Mouse (Mus musculus): ENCODE results near the gene Cfh. TPM values are rescaled to one million over a fixed set of nuclear protein-coding genes. Genes with fewer than 3 reads are reported as not detected.
"Not testable (repeated sequence)": the region's sequence is repeated elsewhere in the genome, so short reads cannot be mapped to it uniquely, and the experiment has no call there.

Gene Cfh
- polyA plus RNA-seq (2014; fragmentation: Nextera tagmentation; extraction: Ambion mirVana) = 2.2 and 2.4 TPM in 2 replicates

GRCm38 (mm10) chr1:140183664-140184063 is at the start of gene Cfh:
Cfh (minus strand) TSS chr1:140183764.
- H3K9ac ChIP-seq (ENCODE audit: low read length); H3K4me3 ChIP-seq (ENCODE audit: low read depth, low read length); H3K36me3 ChIP-seq (ENCODE audit: control insufficient read depth, insufficient read depth, low read length); ATAC-seq (replicated peaks; ENCODE audit: low FRiP score); H3K4me1 ChIP-seq (replicated peaks; ENCODE audit: control insufficient read depth, insufficient read depth, low read length); H3K27me3 ChIP-seq (ENCODE audit: control insufficient read depth, insufficient read depth, low read length); DNase-seq (ENCODE audit: low spot score); H3K4me2 ChIP-seq (ENCODE audit: low read depth, low read length, severe bottlenecking); H3K27ac ChIP-seq (ENCODE audit: low read depth, low read length); H3K9me3 ChIP-seq (ENCODE audit: control insufficient read depth, low read length): not testable (repeated sequence)

- no peaks in the 10 kb centered on the region for H3K9me3 ChIP-seq (ENCODE audit: control insufficient read depth, low read length)
- 83% methylated on average over 8 of the region's 8 CpGs for WGBS
These were observed 43.1 kb upstream of the Cfh start for GRCm38 (mm10) chr1:140226673-140227072.

GRCm38 (mm10) chr1:140225221-140225620 is 41.7 kb upstream of the Cfh start:
- no peak for DNase-seq (ENCODE audit: low spot score)
- ATAC-seq (replicated peaks; ENCODE audit: low FRiP score) = peak; percentile 58

More at GRCm38 (mm10) chr1:140226673-140227072, 43.1 kb upstream of the Cfh start:
- H3K27me3 ChIP-seq (ENCODE audit: control insufficient read depth, insufficient read depth, low read length) = no peaks in the 10 kb centered on the region
- no peak overlapping the region for H3K9ac ChIP-seq (ENCODE audit: low read length)
- H3K4me3 ChIP-seq (ENCODE audit: low read depth, low read length) = no peak overlapping the region
- DNase-seq (ENCODE audit: low spot score) (no peak), ATAC-seq (replicated peaks; ENCODE audit: low FRiP score) (no peak)
- H3K4me2 ChIP-seq (ENCODE audit: low read depth, low read length, severe bottlenecking) = no peak overlapping the region
- H3K27ac ChIP-seq (ENCODE audit: low read depth, low read length) = no peak overlapping the region
- no peaks in the 10 kb centered on the region for H3K4me1 ChIP-seq (replicated peaks; ENCODE audit: control insufficient read depth, insufficient read depth, low read length)
- H3K36me3 ChIP-seq (ENCODE audit: control insufficient read depth, insufficient read depth, low read length) = no peaks in the 10 kb centered on the region

GRCm38 (mm10) chr1:140205329-140205728 is 21.8 kb upstream of the Cfh start:
- no peak for ATAC-seq (replicated peaks; ENCODE audit: low FRiP score)
- no peak overlapping the region for H3K9ac ChIP-seq (ENCODE audit: low read length)
- WGBS = 77% methylated on average over 2 of the region's 2 CpGs

More at GRCm38 (mm10) chr1:140225221-140225620, 41.7 kb upstream of the Cfh start:
- H3K27me3 ChIP-seq (ENCODE audit: control insufficient read depth, insufficient read depth, low read length) = no peaks in the 10 kb centered on the region
- no peaks in the 10 kb centered on the region for H3K9me3 ChIP-seq (ENCODE audit: control insufficient read depth, low read length)
- H3K9ac ChIP-seq (ENCODE audit: low read length) = no peak overlapping the region
- H3K4me3 ChIP-seq (ENCODE audit: low read depth, low read length) = no peak overlapping the region
- no peak overlapping the region for H3K27ac ChIP-seq (ENCODE audit: low read depth, low read length)
- no peak overlapping the region for H3K4me2 ChIP-seq (ENCODE audit: low read depth, low read length, severe bottlenecking)
- no peaks in the 10 kb centered on the region for H3K36me3 ChIP-seq (ENCODE audit: control insufficient read depth, insufficient read depth, low read length)
- WGBS = 48% methylated on average over 3 of the region's 3 CpGs
- H3K4me1 ChIP-seq (replicated peaks; ENCODE audit: control insufficient read depth, insufficient read depth, low read length) = no peaks in the 10 kb centered on the region

GRCm38 (mm10) chr1:140188500-140188899 is 4.9 kb upstream of the Cfh start:
- H3K9me3 ChIP-seq (ENCODE audit: control insufficient read depth, low read length); H3K4me3 ChIP-seq (ENCODE audit: low read depth, low read length); ATAC-seq (replicated peaks; ENCODE audit: low FRiP score); H3K27ac ChIP-seq (ENCODE audit: low read depth, low read length); H3K36me3 ChIP-seq (ENCODE audit: control insufficient read depth, insufficient read depth, low read length); H3K9ac ChIP-seq (ENCODE audit: low read length); H3K4me2 ChIP-seq (ENCODE audit: low read depth, low read length, severe bottlenecking); DNase-seq (ENCODE audit: low spot score); H3K27me3 ChIP-seq (ENCODE audit: control insufficient read depth, insufficient read depth, low read length); H3K4me1 ChIP-seq (replicated peaks; ENCODE audit: control insufficient read depth, insufficient read depth, low read length): not testable (repeated sequence)
- WGBS = 62% methylated on average over 2 of the region's 2 CpGs

More at GRCm38 (mm10) chr1:140205329-140205728, 21.8 kb upstream of the Cfh start:
- Histone ChIP-seq H3K36me3 (ENCODE audit: control insufficient read depth, insufficient read depth, low read length) (no peaks in the 10 kb centered on the region), H3K27ac (ENCODE audit: low read depth, low read length) (no peak overlapping the region), H3K4me1 (replicated peaks; ENCODE audit: control insufficient read depth, insufficient read depth, low read length) (no peaks in the 10 kb centered on the region), H3K4me2 (ENCODE audit: low read depth, low read length, severe bottlenecking) (no peak overlapping the region), H3K27me3 (ENCODE audit: control insufficient read depth, insufficient read depth, low read length) (no peaks in the 10 kb centered on the region), H3K9me3 (ENCODE audit: control insufficient read depth, low read length) (no peaks in the 10 kb centered on the region), H3K4me3 (ENCODE audit: low read depth, low read length) (no peak overlapping the region)
- DNase-seq (ENCODE audit: low spot score) = no peak

- H3K36me3 ChIP-seq (ENCODE audit: control insufficient read depth, insufficient read depth, low read length) = no peaks in the 10 kb centered on the region
- H3K9ac ChIP-seq (ENCODE audit: low read length) = no peak overlapping the region
- H3K4me1 ChIP-seq (replicated peaks; ENCODE audit: control insufficient read depth, insufficient read depth, low read length) = no peaks in the 10 kb centered on the region
- H3K27ac ChIP-seq (ENCODE audit: low read depth, low read length) = no peak overlapping the region
- no peaks in the 10 kb centered on the region for H3K27me3 ChIP-seq (ENCODE audit: control insufficient read depth, insufficient read depth, low read length)
- WGBS = 61% methylated on average over 2 of the region's 2 CpGs
- no peak for ATAC-seq (replicated peaks; ENCODE audit: low FRiP score)
- H3K4me2 ChIP-seq (ENCODE audit: low read depth, low read length, severe bottlenecking) = no peak overlapping the region
- H3K9me3 ChIP-seq (ENCODE audit: control insufficient read depth, low read length) = no peaks in the 10 kb centered on the region
- DNase-seq (ENCODE audit: low spot score) = no peak
- H3K4me3 ChIP-seq (ENCODE audit: low read depth, low read length) = no peak overlapping the region
These were observed 356 bp downstream of the Cfh start for GRCm38 (mm10) chr1:140183208-140183607.

GRCm38 (mm10) chr1:140180125-140180524 is 3.4 kb downstream of the Cfh start:
- WGBS = 76% methylated on average over 1 of the region's 1 CpGs
- DNase-seq (ENCODE audit: low spot score) = no peak
- H3K27me3 ChIP-seq (ENCODE audit: control insufficient read depth, insufficient read depth, low read length) = no peaks in the 10 kb centered on the region
- H3K36me3 ChIP-seq (ENCODE audit: control insufficient read depth, insufficient read depth, low read length) = no peaks in the 10 kb centered on the region
- H3K9me3 ChIP-seq (ENCODE audit: control insufficient read depth, low read length) = no peaks in the 10 kb centered on the region
- H3K4me1 ChIP-seq (replicated peaks; ENCODE audit: control insufficient read depth, insufficient read depth, low read length) = no peaks in the 10 kb centered on the region
- no peak for ATAC-seq (replicated peaks; ENCODE audit: low FRiP score)
- H3K27ac ChIP-seq (ENCODE audit: low read depth, low read length) = no peak overlapping the region
- no peak overlapping the region for H3K4me3 ChIP-seq (ENCODE audit: low read depth, low read length)
- no peak overlapping the region for H3K9ac ChIP-seq (ENCODE audit: low read length)
- no peak overlapping the region for H3K4me2 ChIP-seq (ENCODE audit: low read depth, low read length, severe bottlenecking)

GRCm38 (mm10) chr1:140175442-140175841 is 8.1 kb downstream of the Cfh start:
- ATAC-seq (replicated peaks; ENCODE audit: low FRiP score) = no peak
- Histone ChIP-seq H3K9me3 (ENCODE audit: control insufficient read depth, low read length) (no peaks in the 10 kb centered on the region), H3K36me3 (ENCODE audit: control insufficient read depth, insufficient read depth, low read length) (no peaks in the 10 kb centered on the region), H3K4me2 (ENCODE audit: low read depth, low read length, severe bottlenecking) (no peak overlapping the region), H3K4me1 (replicated peaks; ENCODE audit: control insufficient read depth, insufficient read depth, low read length) (no peaks in the 10 kb centered on the region), H3K9ac (ENCODE audit: low read length) (no peak overlapping the region), H3K27me3 (ENCODE audit: control insufficient read depth, insufficient read depth, low read length) (no peaks in the 10 kb centered on the region), H3K27ac (ENCODE audit: low read depth, low read length) (no peak overlapping the region), H3K4me3 (ENCODE audit: low read depth, low read length) (no peak overlapping the region)
- no peak for DNase-seq (ENCODE audit: low spot score)
- 76% methylated on average over 2 of the region's 2 CpGs for WGBS

- 49% methylated on average over 4 of the region's 4 CpGs for WGBS
- Histone ChIP-seq H3K36me3 (ENCODE audit: control insufficient read depth, insufficient read depth, low read length) (no peaks in the 10 kb centered on the region), H3K27ac (ENCODE audit: low read depth, low read length) (no peak overlapping the region), H3K9ac (ENCODE audit: low read length) (no peak overlapping the region), H3K4me2 (ENCODE audit: low read depth, low read length, severe bottlenecking) (no peak overlapping the region), H3K27me3 (ENCODE audit: control insufficient read depth, insufficient read depth, low read length) (no peaks in the 10 kb centered on the region), H3K4me3 (ENCODE audit: low read depth, low read length) (no peak overlapping the region), H3K9me3 (ENCODE audit: control insufficient read depth, low read length) (no peaks in the 10 kb centered on the region), H3K4me1 (replicated peaks; ENCODE audit: control insufficient read depth, insufficient read depth, low read length) (no peaks in the 10 kb centered on the region)
- DNase-seq (ENCODE audit: low spot score) = no peak
- ATAC-seq (replicated peaks; ENCODE audit: low FRiP score) = no peak; the same call in 1 of the 2 replicates
These were observed 11.9 kb downstream of the Cfh start for GRCm38 (mm10) chr1:140171581-140172154.
